Mouse (Mus musculus) heart, postnatal 0 days (tissue): ENCODE results near the gene Ppp1r8. TPM values are rescaled to one million over a fixed set of nuclear protein-coding genes. Genes with fewer than 3 reads are reported as not detected.
"Not testable (repeated sequence)": the region's sequence is repeated elsewhere in the genome, so short reads cannot be mapped to it uniquely, and the experiment has no call there.

ENCODE experiments used
- ATAC-seq: fragments of 200-750 bp; cut with Nextera tagmentation; 2 replicates; pipeline ENCODE4 v1.8.0; 2017; ENCODE audit warnings: low read depth, moderate number of reproducible peaks, moderate library complexity; ENCODE audit not compliant: insufficient read depth
- DNase-seq: peaks from one replicate; pipeline ENCODE4 v3.0.0-alpha.2; 2016; ENCODE audit warnings: low spot score
- H3K27ac ChIP-seq: fragments of 300-500 bp; sonication (generic); 2 replicates; pipeline ENCODE4 v1.5.1; 2014; ENCODE audit warnings: low read depth, mild to moderate bottlenecking
- H3K27me3 ChIP-seq: fragments of 300-500 bp; sonication (generic); 2 replicates; pipeline ENCODE4 v1.6.1; 2014; ENCODE audit warnings: low read length, mixed read lengths; ENCODE audit not compliant: control insufficient read depth, insufficient read depth
- H3K36me3 ChIP-seq: fragments of 300-500 bp; sonication (generic); replicated peaks from 2 replicates; pipeline ENCODE4 v1.6.1; 2014; ENCODE audit warnings: low read length, mixed read lengths; ENCODE audit not compliant: control insufficient read depth, insufficient read depth
- H3K4me1 ChIP-seq: fragments of 300-500 bp; sonication (generic); 2 replicates; pipeline ENCODE4 v1.6.1; 2014; ENCODE audit warnings: antibody characterized with exemption; ENCODE audit not compliant: control insufficient read depth, insufficient read depth
- H3K4me2 ChIP-seq: fragments of 300-500 bp; sonication (generic); 2 replicates; pipeline ENCODE4 v1.6.1; 2014; ENCODE audit warnings: low read depth, mild to moderate bottlenecking, low read length, moderate library complexity
- H3K4me3 ChIP-seq: fragments of 300-500 bp; sonication (generic); 2 replicates; pipeline ENCODE4 v1.5.1; 2014; ENCODE audit warnings: low read depth, low read length
- H3K9ac ChIP-seq: fragments of 300-500 bp; sonication (generic); replicated peaks from 2 replicates; pipeline ENCODE4 v1.6.1; 2014; ENCODE audit warnings: low read depth, low read length, mixed read lengths
- H3K9me3 ChIP-seq: fragments of 300-500 bp; sonication (generic); replicated peaks from 2 replicates; pipeline ENCODE4 v1.6.1; 2016; ENCODE audit warnings: low read length; ENCODE audit not compliant: control insufficient read depth
- CTCF ChIP-seq: IDR thresholded peaks from 2 replicates; pipeline ENCODE4 v1.5.1; 2016; ENCODE audit warnings: antibody characterized with exemption, control low read depth, low read depth
- EP300 ChIP-seq: IDR thresholded peaks from 2 replicates; pipeline ENCODE4 v1.6.1; 2016; ENCODE audit warnings: antibody characterized with exemption, low read depth
- WGBS: fragments of 180-500 bp; shearing (Covaris S2); extraction: QIAGEN DNeasy Blood & Tissue Kit; methylation state at CpG from one replicate; pipeline ENCODE4 v1.1.7; 2014; 5-methylcytosine and 5-hydroxymethylcytosine counted together
- polyA plus RNA-seq: library from polyadenylated mRNA; unstranded; fragments of >200 nt; fragmentation: Nextera tagmentation; extraction: Ambion mirVana; gene quantifications from 2 replicates; pipeline ENCODE4 v1.2.1, GENCODE M21; 2015
- total RNA-seq: library from RNA; depleted of rRNA; stranded (reverse); fragments of >200 nt; gene quantifications from 2 replicates; pipeline ENCODE4 v1.2.3, GENCODE M21; 2014; ENCODE audit warnings: low replicate concordance

Ppp1r8 gene
- total and polyA plus RNA-seq, 2 experiments from 2014 or later: 17.3 to 46.2 TPM

- TF ChIP-seq CTCF (no peak), EP300 (no peak)
- Histone ChIP-seq H3K9ac (no peak overlapping the region), H3K27me3 (peaks cover 7% of the 10 kb centered on the region; the same call in 1 of the 2 replicates), H3K27ac (no peak overlapping the region), H3K4me2 (no peak overlapping the region), H3K4me3 (no peak overlapping the region), H3K9me3 (no peaks in the 10 kb centered on the region), H3K36me3 (no peaks in the 10 kb centered on the region), H3K4me1 (no peaks in the 10 kb centered on the region)
- no peak for DNase-seq
- WGBS: 57% methylated on average over 1 of the region's 1 CpGs
- ATAC-seq: no peak
These were observed 45.5 kb downstream of the Ppp1r8 start for GRCm38 (mm10) chr4:132797461-132797860.

DNA sequence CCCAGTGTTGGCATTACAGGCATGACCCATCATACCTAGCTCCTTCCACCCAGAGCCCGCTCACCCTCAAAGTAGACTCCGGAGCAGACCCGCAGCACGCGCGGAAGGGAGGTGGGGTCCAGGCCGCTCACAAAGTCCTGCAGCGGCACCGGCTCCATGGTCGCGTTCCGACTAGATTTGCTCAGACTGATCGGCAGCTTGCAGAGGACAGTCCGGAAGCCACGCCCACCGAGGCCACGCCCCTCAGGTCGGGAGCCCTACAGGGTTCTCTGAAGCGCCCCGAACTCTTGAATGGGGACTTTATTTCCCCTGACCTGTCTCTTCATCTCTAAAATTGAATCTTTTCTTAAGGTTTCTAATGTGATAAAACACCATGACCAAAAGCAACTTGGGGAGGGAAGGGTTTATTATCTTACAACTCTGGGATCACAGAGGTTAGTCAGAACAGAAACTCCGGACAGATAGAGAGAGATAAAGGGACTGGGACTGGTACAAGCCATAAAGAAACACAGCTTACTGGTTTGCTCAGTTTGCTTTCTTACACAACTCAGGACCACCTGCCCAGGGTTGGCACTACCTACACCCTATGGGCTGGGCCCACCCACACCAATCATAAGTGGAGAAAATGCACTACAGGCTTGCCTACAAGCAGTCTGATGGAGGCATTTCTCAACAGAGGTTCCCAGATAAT, 46.6 kb downstream of the Ppp1r8 start, which contains the start of gene Themis2:
TSS of gene Themis2 (minus strand) at position 192 of the 691 bp plus-strand sequence.
- no peak for TF ChIP-seq EP300
- TF ChIP-seq CTCF: no peak

GRCm38 (mm10) chr4:132795171-132795570, 47.8 kb downstream of the Ppp1r8 start:
- H3K4me3 ChIP-seq: peak overlapping the region; percentile 41
- H3K27ac ChIP-seq: no peak overlapping the region
- TF ChIP-seq EP300: no peak
- no peak for TF ChIP-seq CTCF
- no peaks in the 10 kb centered on the region for H3K4me1 ChIP-seq
- ATAC-seq (no peak), DNase-seq (no peak)
- 51% methylated on average over 7 of the region's 7 CpGs for WGBS
- H3K36me3 ChIP-seq: no peaks in the 10 kb centered on the region
- peak overlapping the region; percentile 55 for H3K4me2 ChIP-seq
- H3K9me3 ChIP-seq: no peaks in the 10 kb centered on the region
- H3K9ac ChIP-seq: no peak overlapping the region
- H3K27me3 ChIP-seq: peaks cover 7% of the 10 kb centered on the region; the same call in 1 of the 2 replicates

More for the DNA sequence above, 46.6 kb downstream of the Ppp1r8 start, which contains the start of gene Themis2:
- DNase-seq (no peak), ATAC-seq (no peak)
- H3K4me1 ChIP-seq: no peaks in the 10 kb centered on the region
- H3K27ac ChIP-seq: no peak within 1 kb of the TSS
- no peaks in the 10 kb centered on the region for H3K9me3 ChIP-seq
- no peaks in the 10 kb centered on the region for H3K36me3 ChIP-seq
- peaks cover 7% of the 10 kb centered on the region; the same call in 1 of the 2 replicates for H3K27me3 ChIP-seq
- H3K4me2 ChIP-seq: peak within 1 kb of the TSS; percentile 55
- H3K4me3 ChIP-seq: peak within 1 kb of the TSS; percentile 41
- 2% methylated on average over 21 of the region's 21 CpGs for WGBS
- no peak within 1 kb of the TSS for H3K9ac ChIP-seq

GRCm38 (mm10) chr4:132794760-132795159, 48.2 kb downstream of the Ppp1r8 start:
- Histone ChIP-seq H3K4me3 (no peak overlapping the region), H3K27ac (no peak overlapping the region), H3K9ac (no peak overlapping the region), H3K27me3 (peaks cover 7% of the 10 kb centered on the region; the same call in 1 of the 2 replicates), H3K36me3 (no peaks in the 10 kb centered on the region), H3K9me3 (no peaks in the 10 kb centered on the region), H3K4me1 (no peaks in the 10 kb centered on the region), H3K4me2 (no peak overlapping the region)
- no peak for DNase-seq
- 62% methylated on average over 8 of the region's 8 CpGs for WGBS
- ATAC-seq: no peak
- TF ChIP-seq CTCF (no peak), EP300 (no peak)

DNA sequence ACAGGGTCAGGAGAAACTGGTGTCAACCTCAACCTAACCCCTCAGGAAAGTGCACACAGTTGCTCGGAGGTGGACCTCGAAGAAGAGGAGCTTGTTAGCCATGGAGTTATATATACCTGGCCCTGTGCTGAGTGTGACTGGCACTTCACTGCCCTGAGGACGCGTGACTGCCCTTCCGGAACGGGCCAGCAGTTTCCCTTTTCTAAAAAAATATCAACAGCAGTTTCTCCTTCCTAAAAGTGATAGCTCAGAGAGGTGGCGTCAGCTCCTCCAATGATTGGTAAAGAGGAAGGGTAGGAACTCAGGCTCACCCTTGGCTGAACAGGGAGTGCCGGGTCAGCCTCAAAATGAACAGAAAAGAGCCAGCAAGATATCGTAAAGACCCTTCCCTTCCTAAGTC, 48.9 kb downstream of the Ppp1r8 start:
- DNase-seq (no peak), ATAC-seq (no peak)
- H3K4me1 ChIP-seq: no peaks in the 10 kb centered on the region
- no peaks in the 10 kb centered on the region for H3K9me3 ChIP-seq
- no peak overlapping the region for H3K4me2 ChIP-seq
- H3K9ac ChIP-seq: no peak overlapping the region
- H3K36me3 ChIP-seq: no peaks in the 10 kb centered on the region
- peaks cover 7% of the 10 kb centered on the region; the same call in 1 of the 2 replicates for H3K27me3 ChIP-seq
- H3K4me3 ChIP-seq: no peak overlapping the region
- WGBS: 67% methylated on average over 9 of the region's 9 CpGs
- TF ChIP-seq EP300 (no peak), CTCF (no peak)
- no peak overlapping the region for H3K27ac ChIP-seq

DNA sequence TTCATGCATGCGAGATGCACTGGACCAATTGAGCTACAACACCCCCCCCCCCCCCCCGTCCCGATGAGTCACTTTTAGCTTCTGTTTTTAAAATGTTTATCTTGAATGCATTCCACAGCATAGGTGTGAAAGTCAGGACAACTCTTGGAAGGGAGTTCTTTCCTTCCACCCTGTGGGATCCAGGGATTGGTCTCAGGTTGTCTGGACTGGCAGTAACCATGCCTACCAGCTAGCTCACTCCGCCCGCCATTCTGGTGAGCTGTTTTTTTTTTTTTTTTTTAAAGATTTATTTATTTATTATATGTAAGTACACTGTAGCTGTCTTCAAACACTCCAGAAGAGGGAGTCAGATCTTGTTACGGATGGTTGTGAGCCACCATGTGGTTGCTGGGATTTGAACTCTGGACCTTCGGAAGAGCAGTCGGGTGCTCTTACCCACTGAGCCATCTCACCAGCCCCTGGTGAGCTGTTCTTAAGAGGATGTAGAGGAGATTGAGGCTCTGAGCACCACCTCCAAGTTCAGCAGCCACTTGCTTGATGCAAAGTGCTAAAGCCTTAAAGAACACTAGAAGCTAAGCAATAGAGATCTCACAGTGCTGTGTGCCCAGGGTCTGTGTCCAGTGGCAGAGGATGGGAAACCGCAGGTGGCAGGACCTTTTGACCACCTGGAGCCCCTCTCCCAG, 49.5 kb downstream of the Ppp1r8 start:
- H3K4me3 ChIP-seq, H3K4me2 ChIP-seq, DNase-seq, H3K27me3 ChIP-seq, H3K9ac ChIP-seq, ATAC-seq, H3K36me3 ChIP-seq, H3K27ac ChIP-seq, H3K4me1 ChIP-seq, H3K9me3 ChIP-seq: not testable (repeated sequence)
- 75% methylated on average over 8 of the region's 9 CpGs for WGBS
